Mouse (Mus musculus) frontal cortex, postnatal 25 days (tissue): Measurements from ENCODE around the gene BC037034.
"Not testable (repeated sequence)": the region's sequence is repeated elsewhere in the genome, so short reads cannot be mapped to it uniquely, and the experiment has no call there.

Experiments
- DNase-seq, 2 experiments: peaks; one replicate each; pipeline ENCODE4 v3.0.0; 2022; ENCODE audit warnings: low spot score in 2 of 2

Gene BC037034

DNA sequence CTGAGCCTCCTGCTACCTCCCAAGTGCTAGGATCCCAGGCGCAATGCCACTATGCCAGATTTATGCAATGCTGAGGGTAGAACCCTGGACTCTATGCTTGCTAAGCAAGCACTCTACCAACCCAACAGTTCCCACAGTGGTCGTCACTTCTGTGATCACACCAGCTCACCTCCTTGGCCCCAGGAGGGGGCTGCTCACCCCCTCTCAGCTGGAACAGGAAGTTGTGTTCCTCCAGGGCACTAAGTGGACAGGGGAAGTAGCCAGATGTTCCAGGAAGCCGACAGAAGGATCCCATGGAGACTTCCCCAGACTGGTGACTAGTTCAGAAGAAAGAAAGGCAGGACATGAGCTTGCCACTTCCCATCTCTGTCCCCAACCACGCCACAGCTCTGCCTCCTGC, 1.8 kb downstream of the BC037034 start:
- DNase-seq, result no peak

DNA sequence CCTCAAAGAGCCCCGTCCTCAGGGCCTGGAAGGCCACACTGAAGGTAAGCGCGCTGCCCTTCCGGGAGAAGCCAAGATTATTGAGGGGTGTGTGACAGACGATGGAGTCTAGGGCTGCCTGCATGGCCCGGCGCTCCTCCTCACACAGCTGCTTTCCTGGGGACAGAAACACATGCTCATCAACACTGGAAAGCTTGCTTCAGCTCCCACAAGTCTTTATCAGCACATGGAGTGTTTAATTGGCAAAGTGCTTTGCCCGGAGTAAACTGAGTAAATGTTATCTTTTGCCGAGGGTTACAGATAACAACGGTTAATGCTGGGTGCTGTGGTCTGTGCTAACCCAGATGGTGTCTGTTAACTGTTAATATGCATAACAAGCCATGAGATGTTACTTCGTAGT, 3.0 kb downstream of the BC037034 start:
- no peak for DNase-seq

DNA sequence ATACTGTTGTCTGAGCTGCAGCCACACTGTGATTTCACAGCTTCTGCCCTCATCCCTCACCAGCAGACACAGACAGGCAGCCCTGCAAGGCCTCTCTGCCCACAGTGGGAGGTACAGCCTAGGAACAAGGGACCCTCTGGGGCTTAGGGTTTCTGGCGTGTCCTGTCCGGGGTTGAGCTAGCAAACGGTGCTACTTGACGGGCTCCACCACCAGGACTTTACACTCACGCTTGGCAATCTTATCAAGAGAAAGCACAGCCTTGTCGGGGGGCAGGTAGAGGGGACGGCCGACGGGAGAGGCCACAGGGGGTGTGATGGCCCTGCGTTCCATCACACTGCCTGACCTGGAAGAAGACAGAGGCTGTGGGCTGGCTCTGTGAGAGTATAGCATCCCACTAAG, 3.8 kb downstream of the BC037034 start:
- DNase-seq, result no peak

DNA sequence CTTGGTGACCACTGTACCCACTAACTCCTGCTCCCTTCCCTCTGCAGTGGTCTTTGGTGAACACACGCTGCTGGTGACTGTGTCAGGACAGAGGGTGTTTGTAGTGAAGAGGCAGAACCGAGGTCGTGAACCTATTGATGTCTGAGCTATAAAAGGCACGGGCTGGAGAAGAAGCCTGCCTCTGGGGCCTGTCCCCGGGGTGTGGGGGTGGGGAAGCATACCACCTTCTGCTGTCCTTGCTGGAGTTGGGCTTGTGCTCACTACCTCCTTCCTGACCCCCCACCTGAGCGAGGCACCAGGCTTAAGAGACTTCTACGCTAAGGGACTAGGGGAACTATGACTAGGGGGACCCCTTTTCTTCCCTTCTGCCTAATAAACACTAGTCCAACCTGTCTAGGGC, 4.8 kb downstream of the BC037034 start:
- no peak for DNase-seq

DNA sequence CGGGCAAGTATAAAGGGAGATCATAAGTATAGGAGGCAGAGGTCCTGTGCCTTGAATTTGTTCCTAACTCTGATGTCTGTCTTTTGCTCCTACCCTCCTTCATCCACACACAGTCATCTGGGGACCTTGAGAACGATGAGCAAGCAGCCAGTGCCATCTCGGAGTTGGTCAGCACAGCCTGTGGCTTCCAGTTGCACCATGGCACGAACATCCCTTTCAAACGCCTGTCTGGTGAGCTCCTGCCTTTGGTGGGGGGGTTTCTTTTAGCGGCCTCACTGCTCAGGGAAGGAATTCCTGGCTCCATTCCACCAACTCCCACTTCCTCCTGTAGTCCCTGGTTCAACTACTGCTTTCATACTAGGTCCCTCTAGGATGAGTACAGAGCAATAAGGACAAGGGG, 5.3 kb downstream of the BC037034 start:
- no peak for DNase-seq

DNA sequence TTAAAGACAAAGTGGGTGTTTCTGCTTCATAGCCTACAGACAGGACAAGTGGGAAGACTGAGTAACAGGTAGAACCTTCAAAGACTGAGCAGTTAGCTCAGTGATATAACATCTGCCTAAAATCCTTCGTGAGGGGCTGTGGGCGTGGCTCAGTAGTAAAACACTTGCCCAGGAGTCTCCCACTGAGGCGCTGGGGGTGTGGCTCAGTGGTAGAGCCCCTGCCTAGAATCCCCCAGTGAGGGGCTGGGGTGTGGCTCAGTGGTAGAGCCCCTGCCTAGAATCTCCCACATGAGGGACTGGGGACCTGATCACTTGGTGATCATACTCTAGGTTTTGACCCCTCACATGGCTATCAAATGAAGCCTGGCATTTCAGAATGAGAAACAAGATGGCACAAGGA, 5.8 kb downstream of the BC037034 start:
- DNase-seq, result no peak

DNA sequence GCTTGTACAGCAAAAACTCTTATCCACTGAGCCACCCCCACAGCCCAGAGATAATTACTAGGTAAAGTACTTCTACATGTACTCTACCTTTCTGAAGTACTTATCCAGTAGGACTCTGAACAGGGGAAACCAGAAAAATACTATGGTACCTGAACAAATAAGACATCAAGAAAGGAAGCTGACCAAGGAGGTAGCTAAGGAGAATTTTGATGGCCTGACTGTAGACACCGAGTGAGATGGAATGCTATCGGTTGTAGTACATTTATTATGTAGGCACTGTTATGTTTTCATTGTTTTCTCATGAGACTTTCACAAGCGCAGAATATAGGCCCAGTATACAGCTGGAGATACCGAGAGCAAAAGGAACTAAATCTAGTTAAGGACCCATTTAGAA, 6.3 kb downstream of the BC037034 start:
- no peak for DNase-seq

DNA sequence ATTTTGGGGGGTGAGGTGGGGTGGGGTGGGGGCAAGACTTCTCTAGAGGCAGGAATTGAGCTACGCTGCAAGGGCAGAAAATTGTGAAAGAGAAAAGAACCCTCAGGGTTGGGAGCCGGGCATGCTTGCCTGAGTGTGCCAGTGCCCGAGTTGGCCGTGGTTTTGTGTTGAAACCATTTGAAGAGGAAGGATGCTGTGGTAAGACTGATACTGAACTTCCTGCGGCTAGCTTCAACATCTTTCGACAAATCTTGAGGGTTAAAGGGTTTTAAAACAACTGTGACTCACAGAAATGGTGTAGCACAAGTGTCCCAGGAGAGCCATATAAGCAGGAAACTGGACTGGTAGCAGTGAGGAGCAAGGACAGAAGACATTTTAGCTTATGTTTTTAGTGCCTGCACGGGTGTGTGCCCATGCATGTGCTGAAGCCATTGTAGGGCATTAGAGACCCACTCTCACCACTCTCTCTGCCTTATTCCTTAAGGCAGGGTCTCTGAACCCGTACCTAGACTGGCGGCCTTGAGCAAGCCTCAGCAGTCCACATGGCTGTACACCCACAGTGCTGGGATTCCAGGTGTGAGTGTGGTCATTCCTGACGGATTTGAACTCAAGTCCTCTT, 6.8 kb downstream of the BC037034 start:
- no peak for DNase-seq

DNA sequence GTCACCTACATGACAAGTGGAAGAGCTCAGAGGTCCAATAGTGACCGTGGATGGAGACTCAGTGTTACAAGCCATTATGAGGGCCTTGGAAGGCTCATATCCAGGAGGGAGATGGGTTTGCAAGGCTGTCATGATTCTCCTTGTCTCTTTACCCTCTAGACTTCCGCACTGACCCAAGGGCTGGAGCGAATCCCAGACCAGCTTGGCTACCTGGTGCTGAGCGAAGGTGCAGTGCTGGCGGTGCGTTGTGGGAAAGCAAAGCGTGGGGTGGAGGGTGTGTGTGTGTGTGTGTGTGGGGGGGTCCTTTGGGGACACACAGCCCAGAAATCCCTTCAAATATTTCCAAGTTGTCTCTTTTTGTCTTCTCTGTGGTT, 7.8 kb downstream of the BC037034 start:
- DNase-seq, result no peak

DNA sequence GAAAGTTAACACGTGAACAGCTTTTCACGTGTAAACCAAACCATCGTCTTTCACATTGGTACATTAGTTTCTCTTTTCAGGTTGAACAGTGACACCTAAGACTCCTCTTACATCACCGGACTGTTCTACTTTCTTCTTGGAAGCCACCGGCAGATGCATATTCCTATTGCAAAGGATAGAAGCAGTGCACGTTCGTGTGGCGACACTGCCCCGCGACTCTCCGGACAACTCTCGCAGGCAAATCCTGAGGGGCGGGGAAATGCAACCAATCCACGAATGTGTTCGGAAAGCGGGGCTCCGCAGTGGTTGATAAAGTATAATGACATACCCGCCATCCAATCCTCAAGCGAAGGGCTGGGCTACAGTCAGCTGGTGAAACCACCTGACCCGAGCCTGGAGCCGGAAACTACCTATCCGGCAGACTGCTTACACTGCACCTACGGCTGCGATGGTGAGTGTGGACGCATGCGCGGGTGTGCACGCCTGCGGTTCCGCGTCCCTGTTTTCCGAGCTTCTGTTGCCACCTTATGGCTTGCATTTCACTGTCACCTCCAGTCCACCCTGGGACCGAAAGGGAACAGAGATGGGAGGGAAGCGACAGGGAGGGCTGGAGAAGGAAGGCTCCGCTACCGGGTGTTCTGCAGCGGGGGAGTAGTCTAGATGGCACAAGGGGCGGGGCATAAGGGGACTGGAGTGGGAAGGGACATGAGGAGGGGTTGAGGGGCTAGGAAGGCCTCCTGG, 8.3 kb downstream of the BC037034 start, which contains the start of gene Lamtor4:
Gene Lamtor4 (plus strand): TSS at position 130 of the 741 bp plus-strand sequence.
- DNase-seq, result peak; percentile 83 to 93

DNA sequence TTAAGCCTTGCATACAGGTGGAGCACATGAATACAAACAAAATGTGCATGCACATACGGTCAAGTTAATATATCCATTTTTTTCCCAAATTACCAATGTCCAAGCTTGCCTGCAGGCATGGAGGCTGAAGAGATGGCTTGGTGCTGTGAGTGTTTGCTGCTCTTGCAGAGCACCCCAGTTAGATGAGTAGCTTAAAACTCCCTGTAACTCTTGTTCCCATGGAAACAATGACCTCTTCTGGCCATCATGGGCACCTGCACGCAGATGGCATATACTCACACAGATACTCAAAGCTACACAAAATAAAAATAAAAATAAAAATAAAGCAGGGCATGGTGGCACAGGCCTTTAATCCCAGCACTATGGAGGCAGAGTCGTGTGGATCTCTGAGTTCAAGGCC, 10.8 kb downstream of the BC037034 start:
- no peak for DNase-seq

DNA sequence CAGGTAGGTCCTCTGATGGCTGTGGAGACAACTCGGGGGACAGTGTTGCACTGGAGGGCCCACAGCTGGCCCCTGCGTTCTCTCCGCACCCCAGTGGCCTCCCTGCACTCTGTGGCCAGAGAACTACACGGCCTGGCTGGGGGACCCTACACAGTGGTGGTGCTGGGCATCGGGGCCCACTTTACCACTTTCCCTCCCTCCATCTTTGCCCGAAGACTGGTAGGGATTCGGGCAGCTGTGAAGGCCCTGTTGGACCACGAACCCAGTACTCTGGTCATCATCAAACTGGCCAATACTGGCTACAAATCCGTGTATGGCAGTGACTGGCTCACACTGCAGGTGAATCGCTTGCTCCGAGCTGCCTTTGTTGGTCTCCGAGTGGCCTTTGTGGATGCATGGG, 12.7 kb downstream of the BC037034 start:
- no peak for DNase-seq

DNA sequence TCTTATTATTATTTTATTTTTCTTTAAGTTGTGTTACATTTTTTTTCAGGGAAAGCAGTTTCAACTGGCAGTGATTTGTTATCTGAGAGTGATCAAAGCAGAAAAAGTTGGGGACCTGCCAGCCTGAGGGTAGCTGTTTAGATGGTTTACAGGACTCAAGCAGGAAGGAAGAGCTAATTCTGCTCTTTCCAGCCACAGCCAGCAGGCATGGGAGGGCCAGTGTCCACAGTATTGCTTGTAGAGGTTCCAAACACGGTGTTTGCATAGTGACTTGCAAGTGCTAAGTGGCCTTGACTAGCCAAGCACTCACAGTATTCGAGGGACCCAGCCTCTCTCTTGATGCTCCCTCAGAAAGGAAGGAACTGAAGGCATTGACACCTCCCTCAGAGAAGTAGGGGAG, 22.3 kb downstream of the BC037034 start:
- no peak for DNase-seq

DNA sequence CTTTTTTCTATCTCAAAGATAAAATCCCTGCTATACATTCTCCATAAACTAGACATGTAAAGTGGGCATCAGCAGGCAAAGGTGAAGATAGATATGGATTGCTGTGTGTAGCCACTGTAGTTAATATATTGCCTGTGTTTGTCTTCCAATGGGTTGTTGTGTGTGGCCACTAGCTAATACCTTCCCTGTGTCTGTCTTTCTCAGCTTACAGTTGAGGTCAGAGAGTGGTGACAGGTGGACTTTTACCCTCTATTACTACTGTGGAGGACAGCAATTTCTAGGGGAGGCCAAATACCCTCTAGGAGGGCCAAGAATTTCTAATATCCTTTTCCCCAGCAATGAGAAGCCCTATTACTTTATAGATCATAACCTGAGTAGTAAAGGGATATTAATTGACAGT, 29.6 kb downstream of the BC037034 start:
- DNase-seq, result no peak

DNA sequence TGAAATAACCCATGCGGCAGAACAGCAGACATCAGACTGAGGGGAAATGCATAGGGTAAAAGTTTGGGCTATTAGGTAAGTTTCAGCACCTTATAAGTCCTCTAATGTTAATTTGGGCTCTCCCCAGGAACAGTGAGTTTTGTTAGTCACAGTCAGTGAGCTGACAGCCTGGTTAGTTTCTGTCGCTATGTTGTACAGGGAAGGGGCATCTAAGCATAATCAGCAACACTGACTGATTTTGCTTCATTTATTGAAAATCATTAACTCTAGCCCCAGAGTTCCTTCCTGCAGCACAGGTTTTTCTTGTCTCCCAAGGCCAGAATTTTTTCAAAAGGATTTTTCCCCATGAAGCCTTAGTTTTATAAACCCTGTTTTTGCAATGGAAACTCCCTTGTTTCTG, 30.1 kb downstream of the BC037034 start:
- DNase-seq, result no peak

DNA sequence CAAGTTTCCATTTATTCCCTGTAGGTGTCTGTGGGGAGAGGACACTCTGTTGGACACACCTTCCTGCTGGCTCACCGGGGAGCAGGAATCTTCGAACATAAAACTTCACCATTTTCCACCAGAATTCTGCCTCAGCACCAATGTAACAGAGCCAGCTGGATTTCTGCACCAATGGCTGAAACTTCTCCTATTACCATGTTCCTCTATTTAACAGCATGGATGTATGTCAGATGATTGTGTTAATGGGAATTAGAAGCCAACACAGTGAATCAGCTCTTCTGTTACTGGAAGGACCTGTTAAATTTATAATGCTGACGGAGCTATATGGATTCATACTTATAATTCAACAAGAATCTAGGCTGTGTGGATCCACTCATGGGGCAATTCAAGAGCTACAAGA, 34.3 kb downstream of the BC037034 start:
- no peak for DNase-seq

DNA sequence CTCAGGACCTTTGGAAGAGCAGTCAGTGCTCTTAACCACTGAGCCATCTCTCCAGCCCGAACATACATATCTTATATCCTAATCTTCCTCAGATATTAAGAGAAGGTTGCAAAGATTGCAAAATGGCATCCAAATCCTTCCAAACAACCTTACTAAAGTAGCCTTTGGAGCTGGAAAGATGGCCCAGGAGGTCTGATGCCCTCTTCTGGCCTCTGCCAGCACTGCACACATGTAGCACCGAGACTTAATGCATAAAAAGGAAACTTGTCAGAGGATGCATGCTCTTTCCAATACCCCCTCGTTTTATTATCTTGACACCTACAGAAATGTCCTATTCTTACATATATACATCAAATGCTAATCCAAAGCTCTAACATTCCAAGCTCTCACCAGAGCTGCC, 35.8 kb downstream of the BC037034 start:
- no peak for DNase-seq

DNA sequence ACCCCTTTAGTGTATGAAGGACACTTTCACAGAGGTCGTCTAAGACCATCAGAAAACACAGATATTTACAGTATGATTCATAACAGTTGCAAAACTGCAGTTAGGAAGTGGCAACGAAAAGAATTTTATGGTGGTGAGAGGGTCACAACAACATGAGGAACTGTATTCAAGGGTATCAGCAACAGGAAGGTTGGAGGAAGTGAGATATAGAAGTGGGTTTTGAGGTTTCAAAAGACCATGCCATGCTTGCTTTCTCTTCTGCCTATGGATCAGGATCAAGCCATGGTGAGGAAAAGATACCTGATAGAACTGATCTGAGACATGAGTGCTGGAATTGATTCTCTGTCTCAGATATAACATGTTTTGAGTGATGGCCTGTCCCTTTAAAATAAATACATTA, 36.5 kb downstream of the BC037034 start:
- DNase-seq, result no peak

DNA sequence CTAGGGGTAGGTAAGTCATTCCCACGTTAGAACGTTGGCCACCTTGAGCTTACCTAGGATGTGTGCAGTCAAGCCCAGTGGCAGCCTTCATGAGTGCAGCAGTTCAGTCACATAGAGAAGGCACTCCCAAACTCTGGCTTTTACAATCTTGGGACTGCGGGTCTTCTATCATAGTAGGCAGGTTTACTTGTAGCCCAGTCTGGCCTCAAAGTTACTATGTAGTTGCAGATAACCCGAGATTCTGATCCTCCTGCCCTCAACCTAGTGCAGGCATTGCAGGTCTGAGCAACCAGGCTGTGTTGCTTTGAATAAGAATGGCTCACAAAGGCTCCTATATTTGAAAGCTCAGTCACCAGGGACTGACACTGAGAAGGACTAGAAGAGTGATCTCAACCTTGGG, 37.3 kb downstream of the BC037034 start:
- DNase-seq, result no peak

DNA sequence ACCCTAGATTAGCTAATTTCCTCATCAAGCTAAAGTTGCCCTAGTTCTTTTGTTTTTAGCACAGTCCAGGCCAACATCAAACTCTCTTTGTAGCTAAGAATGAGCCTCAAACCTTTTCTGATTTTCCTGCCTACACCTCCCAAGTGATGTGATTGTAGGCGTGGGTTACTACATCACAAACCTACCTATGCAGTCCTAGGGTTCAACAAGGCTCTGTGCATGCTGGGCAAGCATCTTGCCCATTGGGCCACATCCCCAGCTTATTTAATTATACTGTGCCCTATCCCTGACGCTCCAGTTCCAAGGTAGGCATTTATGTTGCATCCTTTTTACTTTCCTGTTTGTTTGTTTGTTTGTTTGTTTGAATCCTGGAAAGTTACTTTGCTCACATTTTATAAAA, 38.1 kb downstream of the BC037034 start, which contains the start of gene Nxpe5:
Gene Nxpe5 (plus strand): TSS at position 199 of the 400 bp plus-strand sequence.
- DNase-seq, result no peak

DNA sequence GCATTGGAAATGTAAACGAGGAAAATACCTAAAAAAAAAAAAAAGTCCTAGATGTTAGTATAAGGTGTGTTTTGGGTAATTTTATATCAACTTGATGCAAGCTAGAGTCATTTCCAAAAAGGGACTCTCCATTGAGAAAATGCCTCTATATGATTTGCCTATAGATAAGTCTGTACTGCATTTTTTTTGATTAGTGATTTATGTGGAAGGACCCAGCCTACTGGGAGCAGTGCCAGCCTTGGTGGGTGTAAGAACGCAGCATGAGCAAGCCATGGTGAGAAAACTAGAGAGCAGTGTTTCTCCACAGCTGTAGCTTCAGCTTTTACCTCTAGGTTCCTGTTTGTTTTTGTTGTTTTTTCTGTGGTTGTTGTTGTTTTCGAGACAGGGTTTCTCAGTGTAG, 40.5 kb downstream of the BC037034 start:
- DNase-seq, result no peak

DNA sequence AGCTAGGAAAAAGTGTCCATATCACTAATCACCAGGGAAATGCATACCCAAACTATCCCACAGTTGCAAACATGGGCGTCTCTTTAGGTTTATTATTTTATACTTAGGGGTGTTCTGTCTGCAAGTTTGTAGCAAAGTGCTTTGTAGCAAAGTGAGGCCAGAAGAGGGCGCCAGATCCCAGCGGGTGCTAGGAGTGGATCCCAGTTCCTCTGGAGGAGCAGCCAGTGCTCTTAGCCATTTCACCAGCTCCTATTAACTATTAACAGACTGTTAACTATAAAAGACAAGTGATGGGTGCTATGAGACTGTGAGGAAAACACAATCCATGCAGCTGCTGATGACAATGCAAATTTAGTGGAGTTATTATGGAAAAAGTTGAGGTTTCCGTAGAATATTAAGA, 41.7 kb downstream of the BC037034 start:
- DNase-seq, result peak; percentile 79 to 81

DNA sequence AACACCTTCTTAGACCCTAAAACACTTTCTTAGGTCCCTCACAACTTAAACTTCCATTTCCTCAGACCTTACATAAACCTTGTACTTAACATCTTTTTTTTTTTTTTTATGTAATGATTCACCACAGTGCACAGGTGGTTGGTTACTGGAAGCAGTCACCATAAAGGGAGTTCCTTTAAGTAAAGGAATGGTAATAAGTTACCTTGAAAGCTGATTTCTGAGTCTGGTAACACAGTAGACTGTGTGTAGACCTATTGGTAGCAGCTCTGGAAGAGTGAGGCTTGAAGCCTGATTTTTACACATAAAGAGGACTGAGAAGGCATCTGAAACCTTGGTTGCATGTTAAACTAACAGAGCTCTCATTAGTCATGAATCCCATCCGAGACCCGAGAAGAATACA, 44.0 kb downstream of the BC037034 start:
- no peak for DNase-seq

DNA sequence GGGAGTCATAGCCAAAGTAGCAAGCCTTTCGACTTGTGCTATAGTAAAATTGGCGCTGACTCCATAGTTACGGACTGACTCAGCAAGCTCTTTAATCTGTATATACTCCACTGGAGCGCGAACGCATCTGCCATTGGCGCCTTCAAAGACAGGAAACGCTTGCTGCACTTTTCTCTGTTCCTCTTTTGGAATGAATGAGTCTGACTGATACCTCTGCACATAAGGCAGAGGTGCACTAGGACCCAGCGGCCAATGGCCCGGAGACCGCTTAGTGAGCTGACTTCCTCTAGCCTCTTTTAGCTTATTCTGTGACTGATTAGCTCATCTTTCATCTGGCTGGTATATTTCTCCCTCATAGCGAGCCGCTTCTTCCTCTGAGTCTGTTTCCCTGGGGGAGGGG, 47.2 kb downstream of the BC037034 start:
- DNase-seq, result not testable (repeated sequence)
